Mouse (Mus musculus) left cerebral cortex, postnatal 36 days (tissue): ENCODE measurements at regions not wholly inside any gene's neighbourhood (a gene's known extent, or its start where the extent isn't known, plus 50 kb on each side); places are given as distances from the start of the nearest gene placed in this dataset.
"Not testable (repeated sequence)": the region's sequence is repeated elsewhere in the genome, so short reads cannot be mapped to it uniquely, and the experiment has no call there.

ENCODE experiments used
- DNase-seq, 2 experiments: peaks; one replicate each; pipeline ENCODE4 v3.0.0; 2021 to 2022; ENCODE audit warnings: low spot score in 2 of 2, mixed read lengths in 1 of 2
- intact Hi-C: fragments of 180-260 bp; cut with DNase I; formaldehyde crosslinking; loops from one replicate; pipeline ENCODE4 v1.15.1; 2025

DNA sequence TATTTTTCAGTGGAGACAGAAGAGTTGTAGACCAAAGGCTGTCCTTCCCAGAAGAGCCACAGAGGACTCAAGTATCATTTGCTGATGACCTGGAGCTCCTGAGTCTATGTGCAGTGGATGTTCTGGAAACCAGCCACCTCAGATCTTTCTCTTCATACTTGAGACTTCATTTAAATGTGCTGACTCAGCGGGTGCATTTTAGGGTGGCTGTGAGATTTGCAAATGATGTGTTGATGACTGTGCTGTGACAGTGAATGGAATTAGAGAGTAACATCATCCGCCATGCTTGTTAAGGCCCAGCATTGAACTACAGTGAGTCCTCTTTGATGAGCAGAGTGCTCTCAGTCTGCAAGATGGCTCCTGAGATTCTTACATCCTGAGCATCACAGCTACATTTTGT, 152.0 kb upstream of the Intu start:
- no peak for DNase-seq
- intact Hi-C loops: no loop called here

DNA sequence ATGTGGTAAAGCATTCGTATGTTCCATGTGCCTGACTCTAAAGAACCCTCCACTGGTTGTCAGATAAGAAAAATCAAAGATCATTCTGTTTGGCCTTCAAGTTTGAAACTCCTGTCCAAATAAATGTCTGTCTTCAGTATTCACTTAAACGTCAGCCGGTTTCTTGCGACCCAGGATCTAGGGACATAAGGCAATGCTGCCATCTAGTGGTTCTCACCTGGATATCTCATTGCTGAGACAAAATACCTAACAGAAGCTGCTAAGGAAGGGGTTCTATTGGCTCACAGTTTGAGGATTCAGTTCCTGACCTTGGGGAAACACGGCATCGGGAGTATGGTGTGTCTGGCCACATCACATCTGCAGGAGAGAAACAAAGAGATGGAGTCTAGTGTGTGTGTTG, 139.5 kb upstream of the Intu start:
- peak; percentile 10 to 17 for DNase-seq
- intact Hi-C loops: loop anchor here (2.0 kb wide), 1 partner anchor 1507 kb away; no protein-coding TSS in a partner anchor

GRCm38 (mm10) chr3:40398184-40398583, 132.9 kb upstream of the Intu start:
- intact Hi-C loops: no loop called here
- no peak for DNase-seq

DNA sequence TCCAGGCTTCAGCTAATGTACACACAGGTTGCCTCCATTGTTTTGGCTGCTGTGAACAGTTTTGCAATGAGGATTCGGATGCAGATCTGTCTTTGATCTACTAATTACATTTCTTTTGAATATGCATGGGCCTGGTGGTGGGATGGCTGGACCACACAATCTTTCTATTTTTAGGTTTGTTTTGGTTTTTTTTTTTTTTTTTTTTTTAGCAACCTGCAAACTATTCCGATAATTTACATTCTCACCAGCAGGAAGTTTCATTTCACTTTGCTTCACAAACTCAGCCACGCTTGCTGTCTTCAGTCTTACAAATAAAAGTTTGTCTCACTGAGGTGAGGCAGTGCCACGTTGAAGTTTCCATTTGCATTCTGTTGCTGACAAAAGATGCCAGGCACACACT, 127.7 kb upstream of the Intu start:
- intact Hi-C loops: no loop called here

GRCm38 (mm10) chr3:40405095-40405948, 125.8 kb upstream of the Intu start:
- intact Hi-C loops: no loop called here
- no peak for DNase-seq

More for the DNA sequence above, 127.7 kb upstream of the Intu start:
- DNase-seq: no peak

GRCm38 (mm10) chr3:40405949-40406236, 125.2 kb upstream of the Intu start:
- intact Hi-C loops: no loop called here
- DNase-seq: no peak

DNA sequence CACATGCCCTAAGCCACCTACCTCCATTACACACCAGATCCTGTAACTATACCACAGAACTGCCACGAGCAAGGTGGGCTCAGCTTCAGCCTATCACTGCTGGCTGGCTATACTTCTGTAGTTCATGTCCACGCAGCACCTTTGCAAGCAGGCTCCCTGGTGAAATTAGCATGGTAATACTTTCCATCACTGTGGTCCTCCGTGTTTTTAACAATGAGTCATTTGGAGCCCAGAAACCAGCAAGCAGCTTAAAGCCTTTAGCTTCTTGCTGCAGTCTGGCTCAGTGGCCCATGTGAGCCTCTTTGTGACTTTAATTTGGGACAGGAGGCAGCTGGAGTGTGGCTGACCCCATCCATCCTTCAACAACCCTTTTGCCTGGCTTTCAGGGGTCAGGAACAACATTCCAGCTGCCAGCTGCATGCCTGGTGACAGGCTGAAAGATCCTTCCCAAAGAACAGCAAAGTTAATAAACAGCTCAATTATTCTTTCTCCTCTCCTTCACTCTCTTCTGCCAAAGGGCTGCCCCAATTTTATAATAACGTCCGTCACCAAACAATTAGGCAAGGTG, 122.1 kb upstream of the Intu start:
- intact Hi-C loops: no loop called here

GRCm38 (mm10) chr3:40410749-40411310, 120.3 kb upstream of the Intu start:
- intact Hi-C loops: no loop called here

More for the DNA sequence above, 122.1 kb upstream of the Intu start:
- no peak for DNase-seq

DNA sequence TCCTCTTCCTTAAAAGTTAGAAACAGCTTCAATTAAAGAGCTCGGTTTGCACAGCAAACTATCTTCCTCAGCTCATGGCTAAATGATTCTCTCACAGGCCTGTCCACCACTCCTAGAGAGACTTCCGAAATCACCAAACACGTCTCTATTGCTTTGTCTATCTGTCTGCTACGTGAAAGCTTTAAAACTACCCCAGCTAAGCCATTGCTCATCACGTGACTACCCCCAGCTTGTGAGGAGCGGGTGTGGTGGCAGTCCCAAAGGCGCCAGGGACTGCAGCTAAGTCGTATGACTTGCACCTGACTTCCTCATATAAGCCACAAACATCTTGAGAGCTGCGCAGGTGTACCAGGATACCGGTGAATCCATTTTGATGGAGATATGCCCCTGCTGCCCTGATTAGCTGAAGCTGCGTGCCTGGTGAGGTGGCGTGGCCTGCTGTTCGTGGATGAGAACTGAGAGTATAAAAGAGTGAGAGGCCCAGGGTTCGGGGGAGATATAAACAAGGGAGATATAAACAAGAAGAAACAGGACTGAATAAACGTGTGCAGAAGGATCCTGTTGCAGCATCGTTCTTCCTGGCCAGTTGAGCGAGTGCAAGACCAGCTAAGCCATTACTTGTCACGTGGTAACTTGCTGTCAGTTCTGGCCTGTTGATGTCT, 105.8 kb upstream of the Intu start:
- intact Hi-C loops, DNase-seq: not testable (repeated sequence)

More at GRCm38 (mm10) chr3:40410749-40411310, 120.3 kb upstream of the Intu start:
- no peak for DNase-seq

GRCm38 (mm10) chr3:40426070-40426469, 105.0 kb upstream of the Intu start:
- intact Hi-C loops: no loop called here
- no peak for DNase-seq

DNA sequence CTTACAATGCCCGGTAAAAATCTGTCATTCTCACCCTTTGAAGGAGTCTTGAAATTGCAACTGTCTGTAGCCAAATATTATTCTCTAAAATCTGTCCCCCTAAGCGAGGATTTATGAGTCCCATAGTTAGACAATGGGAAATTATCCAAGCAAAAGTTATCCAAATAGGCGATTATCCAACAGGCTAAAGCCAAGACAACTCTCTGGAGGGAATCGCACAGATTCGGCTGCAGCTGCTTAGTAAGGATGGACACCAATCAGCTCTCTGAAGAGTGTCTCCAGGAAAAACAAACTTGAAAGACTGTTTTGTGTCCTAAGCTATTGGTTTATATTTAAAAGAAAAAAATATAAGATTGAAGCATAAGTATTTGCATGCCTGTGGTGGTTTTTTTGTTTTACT, 103.1 kb upstream of the Intu start:
- intact Hi-C loops: no loop called here
- DNase-seq: no peak

DNA sequence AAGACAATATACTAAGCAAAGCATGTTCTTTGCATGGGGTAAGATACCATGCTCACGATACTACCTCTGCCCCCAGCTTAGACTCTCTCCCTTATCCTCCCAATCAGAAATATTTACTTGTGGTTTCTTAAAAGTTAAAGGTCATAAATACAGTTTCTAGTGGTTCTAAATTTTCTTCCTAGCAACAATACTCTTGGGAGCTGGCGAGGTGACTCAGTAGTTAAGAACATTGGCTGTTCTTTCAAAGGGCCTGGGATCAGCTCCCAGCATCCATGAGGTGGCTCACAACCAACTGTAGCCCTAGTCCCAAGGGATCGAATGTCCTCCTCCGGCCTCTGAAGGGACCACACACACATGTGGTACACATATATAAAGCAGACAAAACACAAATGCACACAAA, 92.8 kb upstream of the Intu start:
- intact Hi-C loops: no loop called here
- DNase-seq: no peak

- intact Hi-C loops: no loop called here
- DNase-seq: no peak
Observed at GRCm38 (mm10) chr3:40441092-40442036, 89.7 kb upstream of the Intu start.

DNA sequence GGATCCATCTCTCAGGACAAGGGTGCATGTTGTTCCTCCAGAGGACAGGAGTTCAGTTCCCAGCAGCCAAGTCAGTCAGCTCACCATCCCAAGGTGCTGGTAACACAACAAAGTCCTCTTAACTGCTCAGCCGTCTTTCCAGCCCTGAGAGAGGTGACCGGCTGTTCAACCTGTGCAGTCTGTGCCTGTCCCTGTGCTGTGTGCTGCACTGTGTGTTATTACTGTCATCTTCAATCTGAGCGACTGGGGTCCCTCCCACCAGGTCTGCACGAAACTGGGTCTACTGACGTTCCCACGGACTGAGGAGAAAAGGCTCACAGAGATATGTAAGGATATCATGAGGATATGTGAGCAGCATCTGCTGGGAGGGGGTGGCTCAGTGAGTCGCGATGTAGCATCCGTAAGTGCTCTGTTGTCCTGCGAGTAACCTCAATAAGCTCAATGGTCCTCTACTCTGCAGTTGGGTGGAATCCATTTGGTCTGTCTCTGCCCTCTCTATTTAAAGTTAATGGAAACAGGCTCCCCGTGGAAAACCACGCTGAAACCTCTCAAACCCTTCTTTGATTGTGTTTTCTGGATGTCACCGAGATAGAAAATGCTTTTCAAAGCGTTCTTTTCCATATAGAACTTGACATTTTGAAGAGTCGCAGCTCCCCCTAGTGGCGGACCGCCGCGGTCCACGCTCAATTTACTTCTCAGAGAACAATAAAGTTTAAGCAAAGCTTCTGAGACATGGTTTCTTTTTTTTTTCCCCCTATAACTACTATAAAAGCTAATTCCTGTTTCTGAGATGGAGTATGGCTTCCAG, 87.1 kb upstream of the Intu start:
- DNase-seq: peak; percentile 58 to 75
- intact Hi-C loops: loop anchor here (2.0 kb wide), 1 partner anchor 1559 kb away; no protein-coding TSS in a partner anchor

- DNase-seq: no peak
- intact Hi-C loops: no loop called here
Observed at GRCm38 (mm10) chr3:40452958-40453357, 78.1 kb upstream of the Intu start.

GRCm38 (mm10) chr3:40453552-40453951, 77.5 kb upstream of the Intu start:
- DNase-seq: no peak
- intact Hi-C loops: no loop called here

DNA sequence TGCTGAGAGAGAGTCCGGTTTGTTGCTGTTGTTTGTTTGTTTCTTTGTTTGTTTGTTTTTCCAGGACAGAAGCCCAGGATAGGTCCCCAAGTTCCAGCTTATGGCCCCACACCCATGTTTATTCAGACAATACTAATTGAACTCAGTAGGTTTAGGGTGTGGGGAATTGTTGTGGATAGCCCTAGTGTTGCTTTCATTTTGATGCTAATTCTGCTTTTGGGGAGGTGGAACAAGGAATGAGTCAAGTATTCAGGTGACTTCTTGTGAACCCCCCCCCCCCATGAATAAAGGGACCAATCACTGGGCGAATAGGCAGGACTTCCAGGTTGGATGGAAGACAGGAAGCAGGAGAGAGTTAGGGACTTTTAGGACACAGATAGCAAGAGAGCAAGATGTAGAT, 75.0 kb upstream of the Intu start:
- no peak for DNase-seq

GRCm38 (mm10) chr3:40458490-40458889, 72.6 kb upstream of the Intu start:
- DNase-seq: no peak
- intact Hi-C loops: no loop called here

More for the DNA sequence above, 75.0 kb upstream of the Intu start:
- intact Hi-C loops: no loop called here

- DNase-seq: no peak
- intact Hi-C loops: no loop called here
Observed at GRCm38 (mm10) chr3:40463446-40463845, 67.6 kb upstream of the Intu start.
